ENCODE assay signal across 8 mouse cellular contexts in the genomic region with DNA sequence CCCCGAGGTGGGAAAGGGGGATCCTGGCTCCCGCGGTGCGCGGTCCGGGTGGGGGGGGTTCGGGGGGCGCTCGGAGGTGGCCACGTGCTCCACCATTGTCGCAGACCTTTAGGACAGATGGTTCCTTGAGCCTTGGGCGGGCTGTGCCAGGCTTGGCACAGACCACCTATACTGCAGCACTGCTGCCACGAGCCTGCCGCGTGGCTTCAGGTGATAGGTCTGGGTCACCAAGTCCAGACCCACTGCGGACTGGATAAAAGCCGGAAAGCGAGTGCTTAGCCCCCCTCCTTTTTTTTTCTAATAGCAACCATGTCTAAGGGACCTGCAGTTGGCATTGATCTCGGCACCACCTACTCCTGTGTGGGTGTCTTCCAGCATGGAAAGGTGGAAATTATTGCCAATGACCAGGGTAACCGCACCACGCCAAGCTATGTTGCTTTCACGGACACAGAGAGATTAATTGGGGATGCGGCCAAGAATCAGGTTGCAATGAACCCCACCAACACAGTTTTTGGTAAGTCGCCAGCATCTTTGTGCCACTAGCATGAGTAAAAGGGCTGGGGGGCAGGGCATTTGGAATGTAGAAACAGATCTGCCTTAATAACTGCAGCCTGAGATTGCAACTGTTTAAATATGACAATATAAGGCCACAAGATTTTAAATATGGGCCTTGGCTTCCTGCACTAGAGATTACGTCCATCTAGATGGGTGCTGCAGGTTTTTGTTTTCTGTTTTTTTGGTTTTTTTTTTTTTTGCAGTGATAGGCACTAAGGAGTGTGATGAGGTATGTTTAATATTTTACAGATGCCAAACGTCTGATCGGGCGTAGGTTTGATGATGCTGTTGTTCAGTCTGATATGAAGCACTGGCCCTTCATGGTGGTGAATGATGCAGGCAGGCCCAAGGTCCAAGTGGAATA. TPM values are rescaled to one million over a fixed set of nuclear protein-coding genes. Genes with fewer than 3 reads are reported as not detected.
DNase-seq lines count a peak whose midpoint lies in the region; ATAC-seq and TF ChIP-seq lines count a peak whose summit lies in the region.
"Not testable (repeated sequence)": the region's sequence is repeated elsewhere in the genome, so short reads cannot be mapped to it uniquely, and the experiment has no call there.

No protein-coding gene starts in this region.

- intact Hi-C loops in heart, postnatal 10 days (cut with DNase I), result not testable (repeated sequence)

- not testable (repeated sequence) for H3K27me3 ChIP-seq in forebrain, embryonic 13.5 days; kidney, postnatal 0 days (ENCODE audit: insufficient read depth, low read length); liver, embryonic 12.5 days (replicated peaks); midbrain, embryonic 14.5 days (ENCODE audit: control insufficient read depth, insufficient read depth, low read length); testis, adult 2 months (ENCODE audit: control insufficient read depth, insufficient read depth, low read length)

- DNase-seq in ZHBTc4 (ENCODE audit: low read depth, low spot score), result peak; percentile 74
- DNase-seq in cerebellum, adult 9-11 months, result peak; percentile 89
- DNase-seq in heart, postnatal 10 days, result peak; percentile 51 to 57
- not testable (repeated sequence) for DNase-seq in kidney, postnatal 0 days (ENCODE audit: low spot score)
- peak; percentile 68 for DNase-seq in midbrain, embryonic 14.5 days

- H3K4me2 ChIP-seq in forebrain, embryonic 13.5 days, result peak overlapping the region; percentile 69
- H3K4me2 ChIP-seq in kidney, postnatal 0 days (ENCODE audit: low read length), result peak overlapping the region; percentile 82
- peak overlapping the region; percentile 81 for H3K4me2 ChIP-seq in liver, embryonic 12.5 days
- H3K4me2 ChIP-seq in midbrain, embryonic 14.5 days (ENCODE audit: low read length), result peak overlapping the region; percentile 78

- ATAC-seq in forebrain, embryonic 13.5 days, result peak; percentile 16
- peak; percentile 4 for ATAC-seq in kidney, postnatal 0 days (replicated peaks; ENCODE audit: low FRiP score, low read depth)
- not testable (repeated sequence) for ATAC-seq in liver, embryonic 12.5 days
- peak; percentile 9 for ATAC-seq in midbrain, embryonic 14.5 days (ENCODE audit: low FRiP score, low TSS enrichment)

- peak overlapping the region; percentile 94 for H3K4me3 ChIP-seq in forebrain, embryonic 13.5 days
- H3K4me3 ChIP-seq in kidney, postnatal 0 days (replicated peaks; ENCODE audit: low read depth, low read length), result peak overlapping the region; percentile 97
- H3K4me3 ChIP-seq in liver, embryonic 12.5 days, result peak overlapping the region; percentile 98
- H3K4me3 ChIP-seq in midbrain, embryonic 14.5 days (replicated peaks; ENCODE audit: low read depth, low read length), result peak overlapping the region; percentile 96
- peak overlapping the region; percentile 94 for H3K4me3 ChIP-seq in testis, adult 2 months (ENCODE audit: control insufficient read depth, low read depth, low read length)

- H3K27ac ChIP-seq in forebrain, embryonic 13.5 days, result peak overlapping the region; percentile 96
- peak overlapping the region; percentile 94 for H3K27ac ChIP-seq in kidney, postnatal 0 days
- peak overlapping the region; percentile 98 for H3K27ac ChIP-seq in liver, embryonic 12.5 days
- H3K27ac ChIP-seq in midbrain, embryonic 14.5 days (replicated peaks; ENCODE audit: low read depth, low read length), result peak overlapping the region; percentile 100
- peak overlapping the region; percentile 61 for H3K27ac ChIP-seq in testis, adult 2 months (ENCODE audit: control insufficient read depth, insufficient read depth, low read depth, low read length)

- H3K4me1 ChIP-seq in forebrain, embryonic 13.5 days, result peaks cover 48% of the 10 kb centered on the region
- peaks cover 22% of the 10 kb centered on the region for H3K4me1 ChIP-seq in kidney, postnatal 0 days (replicated peaks; ENCODE audit: insufficient read depth, low read length)
- H3K4me1 ChIP-seq in liver, embryonic 12.5 days, result peaks cover 39% of the 10 kb centered on the region
- H3K4me1 ChIP-seq in midbrain, embryonic 14.5 days (ENCODE audit: control insufficient read depth, insufficient read depth, low read length), result peaks cover 22% of the 10 kb centered on the region
- H3K4me1 ChIP-seq in testis, adult 2 months (ENCODE audit: control insufficient read depth, insufficient read depth, low read length), result not testable (repeated sequence)

- not testable (repeated sequence) for TF ChIP-seq POLR2A in testis, adult 2 months (IDR thresholded peaks at IDR 0.05; ENCODE audit: control insufficient read depth, low read depth, low read length)

- peak overlapping the region; percentile 98 for H3K9ac ChIP-seq in forebrain, embryonic 13.5 days
- H3K9ac ChIP-seq in kidney, postnatal 0 days (ENCODE audit: low read depth, low read length), result peak overlapping the region; percentile 93
- H3K9ac ChIP-seq in liver, embryonic 12.5 days, result peak overlapping the region; percentile 100
- H3K9ac ChIP-seq in midbrain, embryonic 14.5 days (replicated peaks; ENCODE audit: low read length), result peak overlapping the region; percentile 99

- peaks cover 42% of the 10 kb centered on the region for H3K36me3 ChIP-seq in forebrain, embryonic 13.5 days (ENCODE audit: poor library complexity, severe bottlenecking)
- peaks cover 22% of the 10 kb centered on the region for H3K36me3 ChIP-seq in kidney, postnatal 0 days (ENCODE audit: insufficient read depth, low read length)
- H3K36me3 ChIP-seq in liver, embryonic 12.5 days, result peaks cover 52% of the 10 kb centered on the region
- peaks cover 43% of the 10 kb centered on the region for H3K36me3 ChIP-seq in midbrain, embryonic 14.5 days (ENCODE audit: control insufficient read depth, insufficient read depth, low read length)
- H3K36me3 ChIP-seq in testis, adult 2 months (ENCODE audit: control insufficient read depth, insufficient read depth, low read length), result not testable (repeated sequence)

- WGBS in forebrain, embryonic 13.5 days, result under 1% methylated on average over 27 of the region's 28 CpGs
- WGBS in kidney, postnatal 0 days, result 1% methylated on average over 22 of the region's 28 CpGs
- WGBS in liver, embryonic 12.5 days (ENCODE audit: insufficient replicate concordance), result under 1% methylated on average over 28 of the region's 28 CpGs
- WGBS in midbrain, embryonic 14.5 days, result under 1% methylated on average over 28 of the region's 28 CpGs

- TF ChIP-seq CTCF in kidney, postnatal 0 days (IDR thresholded peaks at IDR 0.05; ENCODE audit: low read depth); testis, adult 2 months (IDR thresholded peaks at IDR 0.05; ENCODE audit: control insufficient read depth, insufficient read depth, insufficient replicate concordance, low read depth, low read length): not testable (repeated sequence)

- H3K9me3 ChIP-seq in forebrain, embryonic 13.5 days (replicated peaks); kidney, postnatal 0 days (replicated peaks; ENCODE audit: low read length); liver, embryonic 12.5 days (replicated peaks); midbrain, embryonic 14.5 days (ENCODE audit: control insufficient read depth, low read length): not testable (repeated sequence)

RNA-seq across cellular contexts. Expression of gene Hspa8, which starts 1.1 kb away (rescaled TPM):
- 3,030 and 3,122 TPM in 2 replicates for polyA plus RNA-seq in forebrain, embryonic 13.5 days (2015; fragmentation: Nextera tagmentation; extraction: Ambion mirVana)
- 1,000 to 10,000 TPM; 1,111 to 1,159 TPM for total RNA-seq in heart, postnatal 10 days (2021)
- 1,937 and 2,022 TPM in 2 replicates for polyA plus RNA-seq in kidney, postnatal 0 days (2015; fragmentation: Nextera tagmentation; extraction: Ambion mirVana)
- 2,428 and 2,723 TPM in 2 replicates for polyA plus RNA-seq in liver, embryonic 12.5 days (2016; fragmentation: Nextera tagmentation; extraction: Ambion mirVana)
- polyA plus RNA-seq in midbrain, embryonic 14.5 days (2014; fragmentation: Nextera tagmentation; extraction: Ambion mirVana), result 2,437 and 3,041 TPM in 2 replicates
- polyA plus RNA-seq in testis, adult 2 months (2012; rRNA removed), result 307 and 321 TPM in 2 replicates
